Mouse (Mus musculus) lung, postnatal 0 days (tissue): Measurements from ENCODE around the gene Med13l. TPM values are rescaled to one million over a fixed set of nuclear protein-coding genes. Genes with fewer than 3 reads are reported as not detected.

Experiments used
- ATAC-seq: fragments of 200-750 bp; cut with Nextera tagmentation; 2 replicates; pipeline ENCODE4 v1.8.0; 2017; ENCODE audit warnings: moderate library complexity
- DNase-seq: peaks from one replicate; pipeline ENCODE4 v3.0.0-alpha.2; 2016; ENCODE audit warnings: low spot score
- H3K27ac ChIP-seq: fragments of 300-500 bp; sonication (generic); 2 replicates; pipeline ENCODE4 v1.5.1; 2014; ENCODE audit warnings: antibody characterized with exemption, mild to moderate bottlenecking, low read length, mixed read lengths
- H3K27me3 ChIP-seq: fragments of 300-500 bp; sonication (generic); replicated peaks from 2 replicates; pipeline ENCODE4 v1.6.1; 2014; ENCODE audit warnings: low read length, mixed read lengths; ENCODE audit not compliant: insufficient read depth
- H3K36me3 ChIP-seq: fragments of 300-500 bp; sonication (generic); 2 replicates; pipeline ENCODE4 v1.6.1; 2014; ENCODE audit warnings: low read length, mixed read lengths; ENCODE audit not compliant: insufficient read depth
- H3K4me1 ChIP-seq: fragments of 300-500 bp; sonication (generic); 2 replicates; pipeline ENCODE4 v1.6.1; 2014; ENCODE audit warnings: antibody characterized with exemption, low read depth, low read length, mixed read lengths; ENCODE audit not compliant: insufficient read depth
- H3K4me2 ChIP-seq: fragments of 300-500 bp; sonication (generic); replicated peaks from 2 replicates; pipeline ENCODE4 v1.6.1; 2014; ENCODE audit warnings: low read depth, mild to moderate bottlenecking, low read length, moderate library complexity, mixed read lengths
- H3K4me3 ChIP-seq: fragments of 300-500 bp; sonication (generic); 2 replicates; pipeline ENCODE4 v1.5.1; 2014; ENCODE audit warnings: low read depth, low read length
- H3K9ac ChIP-seq: fragments of 300-500 bp; sonication (generic); replicated peaks from 2 replicates; pipeline ENCODE4 v1.6.1; 2014; ENCODE audit warnings: low read depth, mild to moderate bottlenecking
- H3K9me3 ChIP-seq: fragments of 300-500 bp; sonication (generic); 2 replicates; pipeline ENCODE4 v1.6.1; 2016; ENCODE audit warnings: low read length, mixed read lengths
- CTCF ChIP-seq: IDR thresholded peaks from 2 replicates; pipeline ENCODE4 v1.5.1; 2016; ENCODE audit warnings: antibody characterized with exemption, mild to moderate bottlenecking
- EP300 ChIP-seq: IDR thresholded peaks from 2 replicates; pipeline ENCODE4 v1.6.1; 2016; ENCODE audit warnings: antibody characterized with exemption, mild to moderate bottlenecking, control low read depth
- WGBS: fragments of 180-500 bp; shearing (Covaris S2); extraction: QIAGEN DNeasy Blood & Tissue Kit; methylation state at CpG from one replicate; pipeline ENCODE4 v1.1.7; 2014; 5-methylcytosine and 5-hydroxymethylcytosine counted together
- polyA plus RNA-seq: library from polyadenylated mRNA; unstranded; fragments of >200 nt; fragmentation: Nextera tagmentation; extraction: Ambion mirVana; gene quantifications from 2 replicates; pipeline ENCODE4 v1.2.1, GENCODE M21; 2015

The Med13l gene
- polyA plus RNA-seq, 1 experiment from 2014 or later = 10.1 TPM

DNA sequence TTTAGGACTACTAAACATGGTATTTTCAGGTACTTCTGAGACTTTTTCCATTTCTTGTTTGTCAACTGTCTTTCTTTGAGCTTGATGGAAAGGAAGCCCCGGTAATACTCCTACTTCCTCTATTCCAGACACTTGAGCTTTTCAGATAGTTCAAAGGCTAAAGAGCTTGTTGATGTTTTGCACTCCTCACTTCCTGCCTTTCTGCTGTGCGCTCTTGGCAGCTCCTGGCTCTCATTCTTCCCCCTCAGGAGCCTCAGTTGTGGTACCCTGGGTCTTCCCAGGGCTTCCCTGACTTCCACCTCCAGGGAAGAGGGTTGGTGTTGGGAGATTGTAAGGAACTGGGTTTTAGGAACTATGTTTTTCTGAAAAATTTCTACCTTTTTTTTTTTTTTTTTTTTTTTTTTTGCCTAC lies 54.1 kb downstream of the Med13l start:
- H3K9me3 ChIP-seq = no peaks in the 10 kb centered on the region
- no peak overlapping the region for H3K4me3 ChIP-seq
- 19% methylated on average over 2 of the region's 2 CpGs for WGBS
- H3K9ac ChIP-seq = no peak overlapping the region
- H3K36me3 ChIP-seq = no peaks in the 10 kb centered on the region
- H3K27me3 ChIP-seq = no peaks in the 10 kb centered on the region
- TF ChIP-seq CTCF (no peak), EP300 (no peak)
- H3K4me1 ChIP-seq = peaks cover 11% of the 10 kb centered on the region; the same call in 1 of the 2 replicates
- H3K4me2 ChIP-seq = no peak overlapping the region
- peak; percentile 39 for DNase-seq
- H3K27ac ChIP-seq = no peak overlapping the region
- no peak for ATAC-seq

DNA sequence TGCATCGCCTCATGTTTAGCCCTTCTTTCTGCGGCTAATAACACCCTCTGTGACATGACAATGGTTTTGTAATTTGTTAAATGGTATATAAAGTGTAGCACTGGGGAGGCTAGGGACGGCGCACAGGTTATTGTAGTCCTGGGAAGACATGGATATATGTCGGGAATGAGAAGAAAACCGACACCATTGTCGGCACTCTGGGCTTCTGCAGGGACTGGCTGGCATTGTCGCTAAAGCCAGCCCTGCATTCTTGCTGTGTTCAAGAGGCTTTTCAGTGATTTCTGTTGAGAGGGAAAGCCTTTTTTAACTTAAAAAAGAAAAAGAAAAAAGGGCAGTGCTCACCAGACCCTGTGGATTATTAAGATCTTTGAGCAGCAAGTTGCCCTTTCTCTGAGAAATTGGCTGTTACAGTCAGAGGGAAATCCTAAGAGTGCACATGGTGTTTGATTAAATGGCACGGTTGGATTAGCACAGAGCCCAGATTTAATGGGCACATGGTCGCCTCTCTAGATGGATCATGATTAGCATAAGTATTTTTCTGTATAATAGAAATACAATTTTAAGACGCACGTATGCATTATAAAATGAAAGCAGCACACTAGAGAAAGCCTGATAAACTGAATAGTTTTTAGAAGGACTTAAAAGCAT lies 58.6 kb downstream of the Med13l start:
- 65% methylated on average over 12 of the region's 12 CpGs for WGBS
- no peaks in the 10 kb centered on the region for H3K36me3 ChIP-seq
- H3K27ac ChIP-seq = no peak overlapping the region
- no peaks in the 10 kb centered on the region for H3K27me3 ChIP-seq
- H3K4me3 ChIP-seq = no peak overlapping the region
- TF ChIP-seq CTCF (no peak), EP300 (no peak)
- DNase-seq (no peak), ATAC-seq (no peak)
- peaks cover 3% of the 10 kb centered on the region; the same call in 1 of the 2 replicates for H3K4me1 ChIP-seq
- H3K9me3 ChIP-seq = no peaks in the 10 kb centered on the region
- no peak overlapping the region for H3K9ac ChIP-seq
- no peak overlapping the region for H3K4me2 ChIP-seq

GRCm38 (mm10) chr5:118619801-118620200 lies 59.3 kb downstream of the Med13l start:
- no peak for ATAC-seq
- H3K9me3 ChIP-seq = no peaks in the 10 kb centered on the region
- no peak overlapping the region for H3K27ac ChIP-seq
- no peak for TF ChIP-seq EP300
- WGBS = 62% methylated on average over 7 of the region's 7 CpGs
- H3K4me3 ChIP-seq = no peak overlapping the region
- no peaks in the 10 kb centered on the region for H3K36me3 ChIP-seq
- no peak for DNase-seq
- H3K4me1 ChIP-seq = no peaks in the 10 kb centered on the region
- no peak overlapping the region for H3K4me2 ChIP-seq
- H3K27me3 ChIP-seq = no peaks in the 10 kb centered on the region
- no peak overlapping the region for H3K9ac ChIP-seq

DNA sequence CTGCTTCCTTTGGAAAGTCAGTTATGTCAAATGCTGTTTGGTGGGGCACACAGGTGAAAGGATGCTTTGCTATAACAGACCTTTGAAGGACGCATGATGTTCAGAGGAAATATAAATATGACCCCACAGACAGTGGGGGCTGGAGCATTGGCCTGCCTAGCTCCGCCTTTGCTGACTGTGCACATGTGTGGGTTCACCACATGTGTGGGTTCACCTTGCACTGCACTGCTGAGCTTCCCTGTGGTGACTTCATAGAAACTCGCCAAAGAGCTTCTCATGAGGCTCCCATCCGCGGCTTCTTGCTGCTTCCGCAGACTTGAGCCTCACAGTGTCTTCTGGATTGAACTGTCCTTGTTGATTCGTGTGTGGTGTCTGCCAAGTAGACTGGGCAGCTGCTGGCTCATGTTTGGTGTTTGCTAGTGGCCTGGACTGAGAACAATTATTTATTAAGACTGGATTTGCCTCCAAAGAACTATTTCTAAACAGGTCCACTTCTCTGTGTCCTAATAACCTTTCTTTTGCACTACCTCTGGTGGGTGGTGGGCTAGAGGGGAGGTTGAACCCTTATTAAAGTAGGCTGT lies 59.9 kb downstream of the Med13l start:
- no peak overlapping the region for H3K9ac ChIP-seq
- no peaks in the 10 kb centered on the region for H3K9me3 ChIP-seq
- 92% methylated on average over 7 of the region's 7 CpGs for WGBS
- DNase-seq (no peak), ATAC-seq (no peak)
- no peak overlapping the region for H3K4me3 ChIP-seq
- no peaks in the 10 kb centered on the region for H3K36me3 ChIP-seq
- H3K27me3 ChIP-seq = no peaks in the 10 kb centered on the region
- H3K27ac ChIP-seq = no peak overlapping the region
- H3K4me2 ChIP-seq = no peak overlapping the region
- TF ChIP-seq EP300 (no peak), CTCF (no peak)
- no peaks in the 10 kb centered on the region for H3K4me1 ChIP-seq

DNA sequence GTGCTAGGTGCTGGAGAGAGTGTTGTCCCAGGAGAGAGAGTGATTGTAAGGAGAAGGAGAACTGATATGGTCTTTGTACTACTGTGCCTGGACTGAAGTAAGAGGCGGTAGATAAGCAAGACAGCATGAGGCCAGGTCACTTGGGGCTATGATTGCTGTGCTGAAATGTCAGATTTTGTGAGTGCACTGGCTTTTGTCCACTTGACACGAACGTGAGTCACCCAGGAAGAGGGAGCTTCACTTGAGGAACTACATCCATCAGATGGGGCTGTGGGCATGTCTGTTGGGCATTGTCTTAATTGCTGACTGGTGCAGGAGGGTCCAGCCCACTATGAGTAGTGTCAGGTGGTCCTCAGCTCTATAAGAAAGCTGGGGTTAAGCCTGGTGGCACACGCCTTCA lies 61.4 kb downstream of the Med13l start:
- DNase-seq (no peak), ATAC-seq (no peak)
- Histone ChIP-seq H3K4me3 (no peak overlapping the region), H3K27ac (no peak overlapping the region), H3K9me3 (no peaks in the 10 kb centered on the region), H3K27me3 (no peaks in the 10 kb centered on the region), H3K36me3 (no peaks in the 10 kb centered on the region), H3K4me1 (no peaks in the 10 kb centered on the region), H3K4me2 (no peak overlapping the region), H3K9ac (no peak overlapping the region)
- no peak for TF ChIP-seq EP300
- TF ChIP-seq CTCF = no peak
- WGBS = 71% methylated on average over 4 of the region's 4 CpGs

- no peaks in the 10 kb centered on the region for H3K27me3 ChIP-seq
- 80% methylated on average over 5 of the region's 5 CpGs for whole genome bisulfite sequencing
- TF ChIP-seq EP300 = no peak
- no peak for TF ChIP-seq CTCF
Observed at GRCm38 (mm10) chr5:118622346-118622745, 61.9 kb downstream of the Med13l start.

More at GRCm38 (mm10) chr5:118622346-118622745, 61.9 kb downstream of the Med13l start:
- H3K4me1 ChIP-seq = no peaks in the 10 kb centered on the region
- no peak overlapping the region for H3K4me3 ChIP-seq
- H3K9ac ChIP-seq = no peak overlapping the region
- no peaks in the 10 kb centered on the region for H3K9me3 ChIP-seq
- no peak for DNase-seq
- H3K4me2 ChIP-seq = no peak overlapping the region
- ATAC-seq = no peak
- no peaks in the 10 kb centered on the region for H3K36me3 ChIP-seq
- no peak overlapping the region for H3K27ac ChIP-seq
